Mouse (Mus musculus): ENCODE results near the gene Fosl2. TPM values are rescaled to one million over a fixed set of nuclear protein-coding genes. Genes with fewer than 3 reads are reported as not detected.

The Fosl2 gene
- polyA plus RNA-seq, 1 experiment from 2014 or later, result 0.61 TPM

DNA sequence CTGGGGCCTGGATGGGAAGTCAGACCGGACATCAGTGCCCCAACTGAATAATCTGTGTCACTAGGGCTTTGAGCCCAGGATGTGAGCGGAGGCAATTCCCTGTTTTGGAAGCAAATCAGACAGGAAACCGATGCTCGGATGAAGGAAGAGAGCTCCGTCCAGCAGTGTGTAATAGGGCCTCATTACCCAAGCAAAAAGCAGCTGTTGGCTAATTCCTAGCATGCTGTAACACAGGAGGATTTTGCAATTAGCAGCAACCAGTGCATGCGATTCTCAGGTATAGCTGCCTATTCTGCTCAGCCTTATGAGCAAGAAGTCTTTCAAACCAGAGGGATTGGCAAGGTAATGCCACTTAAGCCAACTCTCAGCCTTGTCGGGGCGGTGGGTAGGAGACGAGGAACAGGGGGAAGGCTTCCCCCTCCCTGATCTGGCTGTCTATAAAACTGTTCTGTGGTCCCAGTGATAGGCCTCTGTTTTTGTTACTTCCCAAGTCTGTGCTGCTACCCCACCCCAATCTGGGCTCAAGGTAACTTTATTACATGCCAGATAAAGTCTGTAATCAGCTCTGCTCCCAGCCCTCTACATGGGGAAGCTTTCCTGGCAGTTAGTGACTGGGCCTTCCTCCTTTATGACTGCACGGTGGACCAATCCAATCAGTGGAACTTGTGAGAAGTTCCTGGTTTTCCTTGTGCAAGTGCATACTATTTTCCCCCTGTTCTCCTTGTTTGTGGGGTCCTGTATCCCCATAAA is 3.0 kb downstream of the Fosl2 start:
- Histone ChIP-seq H3K4me3 (ENCODE audit: low read depth, low read length) (peak overlapping the region; percentile 65), H3K36me3 (ENCODE audit: control insufficient read depth, insufficient read depth) (no peaks in the 10 kb centered on the region), H3K27ac (ENCODE audit: low read length) (peak overlapping the region; percentile 17), H3K9ac (ENCODE audit: low read depth, low read length) (no peak overlapping the region), H3K4me2 (ENCODE audit: low read depth, low read length) (peak overlapping the region; percentile 17; the same call in 1 of the 2 replicates), H3K9me3 (replicated peaks; ENCODE audit: control insufficient read depth, low read length) (no peaks in the 10 kb centered on the region), H3K27me3 (ENCODE audit: control insufficient read depth, insufficient read depth, low read depth, low read length) (peaks cover 40% of the 10 kb centered on the region), H3K4me1 (ENCODE audit: control insufficient read depth, low read depth, low read length) (peaks cover 6% of the 10 kb centered on the region)
- 34% methylated on average over 10 of the region's 10 CpGs for WGBS (ENCODE audit: insufficient replicate concordance)
- no peak for ATAC-seq (ENCODE audit: low read depth)

DNA sequence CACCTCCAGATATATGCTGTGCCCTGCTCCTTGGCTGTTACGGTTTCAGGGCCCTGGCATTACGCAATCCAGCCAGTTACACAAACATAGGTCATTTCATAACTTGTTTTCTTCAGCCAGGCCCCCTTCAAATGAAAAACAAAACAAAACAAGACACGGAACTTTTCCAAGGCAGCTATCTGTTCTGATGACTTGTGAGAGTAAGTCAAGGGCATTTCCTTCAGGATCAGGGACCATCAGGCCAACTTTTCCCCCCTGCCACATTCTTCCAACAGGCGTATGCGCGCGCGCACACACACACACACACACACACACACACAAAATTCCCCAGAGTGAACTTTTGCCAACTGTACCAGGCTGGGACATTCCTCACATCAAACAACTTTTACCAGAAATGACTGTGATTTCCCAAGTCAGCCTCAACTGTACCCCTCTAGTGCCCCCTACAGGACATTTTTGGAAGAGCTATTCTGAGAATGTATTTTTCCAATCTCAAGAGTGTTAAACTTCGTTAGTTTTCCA is 4.0 kb downstream of the Fosl2 start:
- H3K4me3 ChIP-seq (ENCODE audit: low read depth, low read length), result no peak overlapping the region
- no peak for ATAC-seq (ENCODE audit: low read depth)
- H3K4me2 ChIP-seq (ENCODE audit: low read depth, low read length), result 0 out of 2 replicates have a peak overlapping the region, but pooled peaks have one; percentile 10
- H3K9me3 ChIP-seq (replicated peaks; ENCODE audit: control insufficient read depth, low read length), result no peaks in the 10 kb centered on the region
- H3K36me3 ChIP-seq (ENCODE audit: control insufficient read depth, insufficient read depth), result no peaks in the 10 kb centered on the region
- WGBS (ENCODE audit: insufficient replicate concordance), result 39% methylated on average over 9 of the region's 9 CpGs
- no peaks in the 10 kb centered on the region for H3K4me1 ChIP-seq (ENCODE audit: control insufficient read depth, low read depth, low read length)
- H3K27ac ChIP-seq (ENCODE audit: low read length), result no peak overlapping the region; the same call in 1 of the 2 replicates
- peaks cover 30% of the 10 kb centered on the region for H3K27me3 ChIP-seq (ENCODE audit: control insufficient read depth, insufficient read depth, low read depth, low read length)
- H3K9ac ChIP-seq (ENCODE audit: low read depth, low read length), result no peak overlapping the region

DNA sequence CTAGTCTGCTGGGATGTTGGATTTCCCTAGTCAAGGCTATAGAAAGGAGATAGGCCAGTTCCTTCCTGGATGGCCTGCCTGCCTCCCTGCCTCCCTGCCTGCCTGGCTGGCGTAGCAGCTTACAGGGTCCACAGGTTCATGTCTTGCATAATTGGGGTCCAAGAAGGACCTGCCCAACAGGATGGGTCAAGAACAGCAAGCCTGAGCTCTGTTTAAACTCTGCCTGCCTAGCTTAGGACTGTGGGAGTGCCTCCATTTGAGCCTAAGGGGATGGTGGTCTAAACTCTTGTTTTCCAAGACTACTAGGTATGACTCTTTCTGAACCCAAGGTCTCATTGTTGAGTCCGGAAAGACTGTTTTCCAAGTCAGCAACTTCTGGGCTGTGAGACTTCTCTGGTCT is 6.3 kb downstream of the Fosl2 start:
- Histone ChIP-seq H3K9me3 (replicated peaks; ENCODE audit: control insufficient read depth, low read length) (no peaks in the 10 kb centered on the region), H3K4me2 (ENCODE audit: low read depth, low read length) (no peak overlapping the region), H3K27ac (ENCODE audit: low read length) (no peak overlapping the region), H3K27me3 (ENCODE audit: control insufficient read depth, insufficient read depth, low read depth, low read length) (peaks cover 7% of the 10 kb centered on the region), H3K4me3 (ENCODE audit: low read depth, low read length) (no peak overlapping the region), H3K4me1 (ENCODE audit: control insufficient read depth, low read depth, low read length) (no peaks in the 10 kb centered on the region), H3K36me3 (ENCODE audit: control insufficient read depth, insufficient read depth) (no peaks in the 10 kb centered on the region), H3K9ac (ENCODE audit: low read depth, low read length) (no peak overlapping the region)
- 40% methylated on average over 2 of the region's 2 CpGs for WGBS (ENCODE audit: insufficient replicate concordance)
- no peak for ATAC-seq (ENCODE audit: low read depth)

DNA sequence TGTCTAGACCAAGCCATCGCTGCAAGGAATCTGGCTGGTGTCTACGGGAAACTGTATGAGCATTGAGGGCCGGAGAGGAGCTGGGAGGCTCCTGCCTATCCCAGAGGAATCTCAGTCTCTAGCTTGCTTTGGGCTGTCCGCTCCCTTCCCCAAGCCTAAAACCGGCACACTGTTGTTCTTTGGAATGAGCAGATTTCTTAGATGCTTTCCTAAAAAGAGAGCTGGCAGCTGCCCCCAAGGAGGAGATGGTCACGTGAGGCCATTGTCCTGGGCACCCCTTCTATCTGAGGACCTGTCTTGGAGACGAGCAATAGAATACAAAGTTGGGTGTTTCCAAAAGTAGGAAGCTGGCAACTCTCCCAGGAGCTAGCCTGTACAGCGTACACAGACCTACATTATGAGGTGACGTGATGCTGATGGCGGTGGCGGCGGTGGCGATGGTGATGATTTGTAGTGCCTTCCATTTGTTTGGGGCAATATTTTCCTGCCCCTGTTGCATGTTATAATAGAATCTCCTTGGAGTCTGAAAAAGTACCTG is 7.9 kb downstream of the Fosl2 start:
- Histone ChIP-seq H3K27me3 (ENCODE audit: control insufficient read depth, insufficient read depth, low read depth, low read length) (no peaks in the 10 kb centered on the region), H3K27ac (ENCODE audit: low read length) (no peak overlapping the region), H3K36me3 (ENCODE audit: control insufficient read depth, insufficient read depth) (no peaks in the 10 kb centered on the region), H3K9ac (ENCODE audit: low read depth, low read length) (no peak overlapping the region), H3K4me2 (ENCODE audit: low read depth, low read length) (no peak overlapping the region), H3K9me3 (replicated peaks; ENCODE audit: control insufficient read depth, low read length) (no peaks in the 10 kb centered on the region), H3K4me1 (ENCODE audit: control insufficient read depth, low read depth, low read length) (no peaks in the 10 kb centered on the region), H3K4me3 (ENCODE audit: low read depth, low read length) (no peak overlapping the region)
- 75% methylated on average over 13 of the region's 13 CpGs for WGBS (ENCODE audit: insufficient replicate concordance)
- ATAC-seq (ENCODE audit: low read depth), result no peak

DNA sequence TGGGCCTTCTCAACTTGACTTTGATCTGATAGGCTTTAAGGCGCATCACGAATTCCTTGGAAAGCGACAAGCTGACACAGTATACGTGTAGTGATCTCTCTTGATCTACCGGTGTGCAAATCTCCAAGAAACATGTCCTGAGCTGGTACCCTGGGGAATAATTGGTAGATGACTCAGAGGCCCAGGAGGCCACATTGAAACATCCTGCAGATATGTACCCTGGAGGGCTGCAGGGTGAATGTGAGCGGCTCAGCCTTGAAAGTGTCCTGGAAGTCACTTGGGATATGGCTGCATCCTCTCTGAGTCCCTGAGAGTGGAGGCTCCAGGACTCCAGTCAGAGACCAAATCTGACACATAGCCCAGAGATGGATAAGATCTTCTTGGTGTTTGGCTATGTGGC is 10.7 kb downstream of the Fosl2 start:
- no peak for ATAC-seq (ENCODE audit: low read depth)
- H3K36me3 ChIP-seq (ENCODE audit: control insufficient read depth, insufficient read depth), result no peaks in the 10 kb centered on the region
- H3K9ac ChIP-seq (ENCODE audit: low read depth, low read length), result no peak overlapping the region
- H3K27ac ChIP-seq (ENCODE audit: low read length), result no peak overlapping the region
- no peaks in the 10 kb centered on the region for H3K9me3 ChIP-seq (replicated peaks; ENCODE audit: control insufficient read depth, low read length)
- H3K4me2 ChIP-seq (ENCODE audit: low read depth, low read length), result no peak overlapping the region
- no peak overlapping the region for H3K4me3 ChIP-seq (ENCODE audit: low read depth, low read length)
- no peaks in the 10 kb centered on the region for H3K4me1 ChIP-seq (ENCODE audit: control insufficient read depth, low read depth, low read length)
- H3K27me3 ChIP-seq (ENCODE audit: control insufficient read depth, insufficient read depth, low read depth, low read length), result no peaks in the 10 kb centered on the region
- WGBS (ENCODE audit: insufficient replicate concordance), result 78% methylated on average over 6 of the region's 6 CpGs

DNA sequence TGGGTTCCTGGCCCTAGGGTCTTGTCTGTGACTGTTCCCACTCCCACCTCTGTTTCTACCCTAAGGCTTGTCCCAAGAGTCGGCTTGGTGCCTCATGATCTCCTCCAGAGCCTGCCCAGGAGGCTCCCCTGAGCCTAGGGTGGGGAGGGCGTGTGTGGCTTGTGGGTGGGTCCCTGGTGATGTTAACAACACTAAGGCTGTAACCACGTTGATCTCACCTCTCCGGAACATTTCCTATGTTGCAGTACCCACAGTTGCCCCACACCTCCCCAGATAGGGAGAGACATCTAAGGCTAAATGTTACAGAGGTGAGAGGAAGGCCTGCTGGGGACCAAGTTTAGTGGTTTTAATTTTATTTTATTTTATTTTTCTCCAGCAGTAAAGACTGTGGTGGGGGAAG is 13.0 kb downstream of the Fosl2 start:
- Histone ChIP-seq H3K27me3 (ENCODE audit: control insufficient read depth, insufficient read depth, low read depth, low read length) (no peaks in the 10 kb centered on the region), H3K9ac (ENCODE audit: low read depth, low read length) (no peak overlapping the region), H3K27ac (ENCODE audit: low read length) (no peak overlapping the region), H3K36me3 (ENCODE audit: control insufficient read depth, insufficient read depth) (no peaks in the 10 kb centered on the region), H3K4me2 (ENCODE audit: low read depth, low read length) (no peak overlapping the region), H3K4me1 (ENCODE audit: control insufficient read depth, low read depth, low read length) (no peaks in the 10 kb centered on the region), H3K4me3 (ENCODE audit: low read depth, low read length) (no peak overlapping the region), H3K9me3 (replicated peaks; ENCODE audit: control insufficient read depth, low read length) (no peaks in the 10 kb centered on the region)
- 34% methylated on average over 4 of the region's 4 CpGs for WGBS (ENCODE audit: insufficient replicate concordance)
- no peak for ATAC-seq (ENCODE audit: low read depth)

DNA sequence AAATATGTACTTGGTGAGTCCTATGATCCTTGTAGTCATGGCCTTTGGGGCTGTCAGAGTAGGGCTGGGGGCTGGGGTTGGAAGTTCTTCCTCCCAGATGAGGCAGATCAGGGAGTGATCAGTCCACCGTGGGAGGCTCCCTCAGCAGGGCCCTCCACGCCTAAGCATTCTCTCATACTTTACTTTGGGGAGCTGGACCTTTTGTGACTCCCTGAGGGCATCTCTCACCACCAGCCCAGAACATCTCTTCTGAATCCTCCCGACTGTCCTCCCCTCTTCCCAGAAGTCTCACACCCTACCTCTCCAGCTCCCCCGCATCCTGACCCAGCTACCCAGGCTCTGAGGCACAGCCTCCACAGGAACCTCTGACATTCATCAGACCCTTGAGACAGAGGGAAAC is 15.6 kb downstream of the Fosl2 start:
- ATAC-seq (ENCODE audit: low read depth), result no peak
- WGBS (ENCODE audit: insufficient replicate concordance), result 53% methylated on average over 4 of the region's 4 CpGs

DNA sequence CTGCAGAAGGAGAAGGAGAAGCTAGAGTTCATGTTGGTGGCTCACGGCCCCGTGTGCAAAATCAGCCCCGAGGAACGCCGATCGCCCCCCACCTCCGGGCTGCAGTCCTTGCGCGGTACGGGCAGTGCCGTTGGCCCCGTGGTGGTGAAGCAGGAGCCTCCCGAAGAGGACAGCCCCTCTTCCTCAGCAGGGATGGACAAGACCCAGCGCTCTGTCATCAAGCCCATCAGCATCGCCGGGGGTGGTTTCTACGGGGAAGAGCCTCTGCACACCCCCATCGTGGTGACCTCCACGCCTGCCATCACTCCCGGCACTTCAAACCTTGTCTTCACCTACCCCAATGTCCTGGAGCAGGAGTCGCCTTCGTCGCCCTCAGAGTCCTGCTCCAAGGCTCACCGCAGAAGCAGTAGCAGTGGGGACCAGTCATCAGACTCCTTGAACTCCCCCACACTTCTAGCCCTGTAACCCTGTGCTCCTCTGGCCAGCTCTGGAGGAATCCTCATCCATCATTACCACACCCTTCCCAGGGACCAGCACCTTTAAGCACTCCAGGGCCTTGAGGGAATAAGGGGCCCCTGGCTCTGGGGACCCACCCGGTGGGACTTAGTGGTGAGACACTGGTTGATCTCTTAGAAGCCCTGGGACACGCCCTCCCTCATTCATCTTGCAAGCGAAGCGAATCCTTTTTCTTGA is 17.3 kb downstream of the Fosl2 start:
- Histone ChIP-seq H3K27ac (ENCODE audit: low read length) (no peak overlapping the region), H3K4me3 (ENCODE audit: low read depth, low read length) (no peak overlapping the region), H3K4me1 (ENCODE audit: control insufficient read depth, low read depth, low read length) (no peaks in the 10 kb centered on the region), H3K27me3 (ENCODE audit: control insufficient read depth, insufficient read depth, low read depth, low read length) (no peaks in the 10 kb centered on the region), H3K4me2 (ENCODE audit: low read depth, low read length) (no peak overlapping the region), H3K9ac (ENCODE audit: low read depth, low read length) (no peak overlapping the region), H3K36me3 (ENCODE audit: control insufficient read depth, insufficient read depth) (no peaks in the 10 kb centered on the region), H3K9me3 (replicated peaks; ENCODE audit: control insufficient read depth, low read length) (no peaks in the 10 kb centered on the region)
- WGBS (ENCODE audit: insufficient replicate concordance), result 75% methylated on average over 28 of the region's 28 CpGs
- no peak for ATAC-seq (ENCODE audit: low read depth)

More for the DNA sequence above, 15.6 kb downstream of the Fosl2 start:
- Histone ChIP-seq H3K36me3 (ENCODE audit: control insufficient read depth, insufficient read depth) (no peaks in the 10 kb centered on the region), H3K9ac (ENCODE audit: low read depth, low read length) (no peak overlapping the region), H3K4me1 (ENCODE audit: control insufficient read depth, low read depth, low read length) (no peaks in the 10 kb centered on the region), H3K27ac (ENCODE audit: low read length) (no peak overlapping the region), H3K4me3 (ENCODE audit: low read depth, low read length) (no peak overlapping the region), H3K4me2 (ENCODE audit: low read depth, low read length) (no peak overlapping the region), H3K27me3 (ENCODE audit: control insufficient read depth, insufficient read depth, low read depth, low read length) (no peaks in the 10 kb centered on the region), H3K9me3 (replicated peaks; ENCODE audit: control insufficient read depth, low read length) (no peaks in the 10 kb centered on the region)

DNA sequence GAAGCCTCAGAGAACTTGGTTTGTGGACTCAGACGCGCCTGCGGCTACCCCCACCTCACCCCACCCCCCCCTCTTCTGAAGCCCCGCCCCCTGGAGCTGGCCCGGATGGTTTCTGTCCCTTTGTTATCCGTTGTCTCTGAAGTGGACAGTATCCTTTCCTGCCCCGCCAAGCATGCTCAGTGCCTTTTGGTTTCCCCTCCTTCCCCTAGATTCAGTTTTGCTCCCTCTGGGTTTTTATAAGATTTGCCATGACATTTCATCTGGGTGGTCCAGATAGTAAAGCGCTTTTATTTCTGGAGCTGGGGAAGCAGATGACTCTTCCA is 17.8 kb downstream of the Fosl2 start:
- ATAC-seq (ENCODE audit: low read depth), result no peak
- WGBS (ENCODE audit: insufficient replicate concordance), result 76% methylated on average over 8 of the region's 8 CpGs
- no peaks in the 10 kb centered on the region for H3K9me3 ChIP-seq (replicated peaks; ENCODE audit: control insufficient read depth, low read length)
- no peaks in the 10 kb centered on the region for H3K4me1 ChIP-seq (ENCODE audit: control insufficient read depth, low read depth, low read length)
- H3K4me3 ChIP-seq (ENCODE audit: low read depth, low read length), result no peak overlapping the region
- no peaks in the 10 kb centered on the region for H3K36me3 ChIP-seq (ENCODE audit: control insufficient read depth, insufficient read depth)
- H3K27ac ChIP-seq (ENCODE audit: low read length), result no peak overlapping the region
- no peak overlapping the region for H3K9ac ChIP-seq (ENCODE audit: low read depth, low read length)
- no peak overlapping the region for H3K4me2 ChIP-seq (ENCODE audit: low read depth, low read length)
- no peaks in the 10 kb centered on the region for H3K27me3 ChIP-seq (ENCODE audit: control insufficient read depth, insufficient read depth, low read depth, low read length)

All from liver, embryonic 16.5 days (tissue).